Mouse (Mus musculus) testis, adult 2 months (tissue): ENCODE results near the gene Mta1.

Experiments used
- CTCF ChIP-seq: fragments of 200-500 bp; IDR thresholded peaks from 2 replicates; pipeline ENCODE4 v1.5.1; 2012; ENCODE audit warnings: low read depth, mild to moderate bottlenecking, inconsistent platforms, low read length, moderate library complexity; ENCODE audit not compliant: control insufficient read depth, insufficient read depth, insufficient replicate concordance
- POLR2A ChIP-seq: fragments of 200-500 bp; IDR thresholded peaks from 2 replicates; pipeline ENCODE4 v1.6.1; 2012; ENCODE audit warnings: low read depth, mild to moderate bottlenecking, inconsistent platforms, low read length, moderate library complexity; ENCODE audit not compliant: control insufficient read depth

- TF ChIP-seq POLR2A (no peak), CTCF (no peak)
Measured at GRCm38 (mm10) chr12:113148381-113149035, 50.4 kb downstream of the Mta1 start.
